Mouse (Mus musculus): Measurements from ENCODE around the gene Samd7. TPM values are rescaled to one million over a fixed set of nuclear protein-coding genes. Genes with fewer than 3 reads are reported as not detected.
"Not testable (repeated sequence)": the region's sequence is repeated elsewhere in the genome, so short reads cannot be mapped to it uniquely, and the experiment has no call there.

Gene Samd7
- not detected in 2 replicates for polyA plus RNA-seq (2016; fragmentation: Nextera tagmentation; extraction: Ambion mirVana)

DNA sequence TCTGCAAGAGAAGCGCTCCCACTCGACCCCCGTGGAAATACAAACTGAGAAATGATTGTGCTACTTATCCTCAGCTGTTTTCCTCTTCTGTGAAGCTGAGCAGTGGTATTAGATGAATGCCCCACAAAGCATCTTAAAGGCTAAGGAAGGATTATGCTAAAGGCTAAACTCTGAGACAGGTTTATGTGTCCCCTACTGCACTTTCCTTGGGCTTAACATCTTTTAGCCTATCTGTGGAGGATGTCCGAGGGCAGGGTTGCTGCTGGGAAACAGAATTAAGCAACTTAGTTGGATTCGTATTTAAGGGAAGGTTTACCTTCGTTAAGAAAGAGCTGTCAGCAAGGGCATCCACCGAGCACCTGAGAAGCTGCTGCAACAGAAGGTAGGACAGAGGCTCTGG, at the start of gene Samd7:
Samd7 (plus strand) TSS at position 288 of the 400 bp plus-strand sequence.
- Histone ChIP-seq H3K9me3 (peaks cover 7% of the 10 kb centered on the region; the same call in 1 of the 2 replicates), H3K27ac (no peak within 1 kb of the TSS), H3K4me1 (no peaks in the 10 kb centered on the region), H3K27me3 (ENCODE audit: poor library complexity, severe bottlenecking) (no peaks in the 10 kb centered on the region), H3K36me3 (replicated peaks) (no peaks in the 10 kb centered on the region), H3K4me3 (no peak within 1 kb of the TSS)
- WGBS, result 77% methylated on average over 7 of the region's 7 CpGs
- DNase-seq (ENCODE audit: extremely low spot score, low spot score), result no peak

DNA sequence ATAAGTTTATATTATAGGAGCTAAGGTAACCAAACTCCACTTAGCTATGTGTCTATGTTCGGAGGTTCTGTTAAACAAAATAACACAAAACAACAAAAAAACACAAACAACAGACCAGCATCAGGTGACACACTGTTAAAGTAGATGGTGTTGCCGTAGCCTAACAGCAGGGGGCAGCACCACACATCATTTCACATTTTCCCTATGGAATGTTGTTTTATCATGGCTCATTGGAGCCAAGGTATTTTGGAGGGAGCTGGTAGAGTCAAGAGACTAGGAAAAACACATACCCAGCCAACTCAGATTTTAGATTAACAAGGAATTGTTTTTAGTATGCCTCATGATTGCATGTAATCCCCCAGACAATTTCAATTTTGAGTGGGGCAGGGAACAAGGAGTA, 49.7 kb upstream of the Samd7 start:
- no peak overlapping the region for H3K27ac ChIP-seq
- peak; percentile 59 for DNase-seq (ENCODE audit: extremely low spot score, low spot score)
- WGBS, result 26% methylated on average over 2 of the region's 2 CpGs

GRCm38 (mm10) chr3:30697891-30698290, 48.2 kb upstream of the Samd7 start:
- Histone ChIP-seq H3K4me1 (no peaks in the 10 kb centered on the region), H3K27me3 (ENCODE audit: poor library complexity, severe bottlenecking) (no peaks in the 10 kb centered on the region), H3K4me3 (no peak overlapping the region), H3K36me3 (replicated peaks) (no peaks in the 10 kb centered on the region), H3K27ac (no peak overlapping the region), H3K9me3 (no peaks in the 10 kb centered on the region)
- DNase-seq (ENCODE audit: extremely low spot score, low spot score), result no peak
- WGBS, result 84% methylated on average over 4 of the region's 4 CpGs

More for the DNA sequence above, 49.7 kb upstream of the Samd7 start:
- Histone ChIP-seq H3K36me3 (replicated peaks) (no peaks in the 10 kb centered on the region), H3K4me1 (no peaks in the 10 kb centered on the region), H3K9me3 (no peaks in the 10 kb centered on the region), H3K27me3 (ENCODE audit: poor library complexity, severe bottlenecking) (no peaks in the 10 kb centered on the region), H3K4me3 (no peak overlapping the region)

GRCm38 (mm10) chr3:30699711-30700505, 46.2 kb upstream of the Samd7 start, which contains the start of gene Lrrc31:
Gene Lrrc31 (minus strand): TSS chr3:30699843.
- not testable (repeated sequence) for DNase-seq (ENCODE audit: extremely low spot score, low spot score); H3K36me3 ChIP-seq (replicated peaks); H3K9me3 ChIP-seq; H3K27ac ChIP-seq; H3K27me3 ChIP-seq (ENCODE audit: poor library complexity, severe bottlenecking); H3K4me3 ChIP-seq; H3K4me1 ChIP-seq
- WGBS, result 87% methylated on average over 6 of the region's 6 CpGs

- no peaks in the 10 kb centered on the region for H3K36me3 ChIP-seq (replicated peaks)
- no peaks in the 10 kb centered on the region for H3K9me3 ChIP-seq
- 89% methylated on average over 3 of the region's 3 CpGs for WGBS
- H3K27me3 ChIP-seq (ENCODE audit: poor library complexity, severe bottlenecking), result no peaks in the 10 kb centered on the region
- no peak for DNase-seq (ENCODE audit: extremely low spot score, low spot score)
- H3K4me1 ChIP-seq, result no peaks in the 10 kb centered on the region
- no peak overlapping the region for H3K4me3 ChIP-seq
- H3K27ac ChIP-seq, result no peak overlapping the region
Measured at GRCm38 (mm10) chr3:30705977-30706376, 40.1 kb upstream of the Samd7 start.

- DNase-seq (ENCODE audit: extremely low spot score, low spot score), result no peak
- WGBS, result 89% methylated on average over 4 of the region's 4 CpGs
- Histone ChIP-seq H3K4me3 (no peak overlapping the region), H3K27ac (no peak overlapping the region), H3K36me3 (replicated peaks) (no peaks in the 10 kb centered on the region), H3K4me1 (no peaks in the 10 kb centered on the region), H3K27me3 (ENCODE audit: poor library complexity, severe bottlenecking) (no peaks in the 10 kb centered on the region), H3K9me3 (no peaks in the 10 kb centered on the region)
Measured at GRCm38 (mm10) chr3:30706614-30707276, 39.3 kb upstream of the Samd7 start.

- 89% methylated on average over 6 of the region's 6 CpGs for WGBS
- Histone ChIP-seq H3K4me3 (no peak overlapping the region), H3K4me1 (no peaks in the 10 kb centered on the region), H3K9me3 (no peaks in the 10 kb centered on the region), H3K36me3 (replicated peaks) (no peaks in the 10 kb centered on the region), H3K27ac (no peak overlapping the region), H3K27me3 (ENCODE audit: poor library complexity, severe bottlenecking) (no peaks in the 10 kb centered on the region)
- DNase-seq (ENCODE audit: extremely low spot score, low spot score), result no peak
Measured at GRCm38 (mm10) chr3:30710191-30710590, 35.9 kb upstream of the Samd7 start.

- WGBS, result 84% methylated on average over 1 of the region's 1 CpGs
- H3K36me3 ChIP-seq (replicated peaks), result no peaks in the 10 kb centered on the region
- no peak overlapping the region for H3K27ac ChIP-seq
- H3K9me3 ChIP-seq, result no peaks in the 10 kb centered on the region
- H3K4me1 ChIP-seq, result no peaks in the 10 kb centered on the region
- no peak for DNase-seq (ENCODE audit: extremely low spot score, low spot score)
- H3K4me3 ChIP-seq, result no peak overlapping the region
- no peaks in the 10 kb centered on the region for H3K27me3 ChIP-seq (ENCODE audit: poor library complexity, severe bottlenecking)
Measured at GRCm38 (mm10) chr3:30713334-30713733, 32.8 kb upstream of the Samd7 start.

DNA sequence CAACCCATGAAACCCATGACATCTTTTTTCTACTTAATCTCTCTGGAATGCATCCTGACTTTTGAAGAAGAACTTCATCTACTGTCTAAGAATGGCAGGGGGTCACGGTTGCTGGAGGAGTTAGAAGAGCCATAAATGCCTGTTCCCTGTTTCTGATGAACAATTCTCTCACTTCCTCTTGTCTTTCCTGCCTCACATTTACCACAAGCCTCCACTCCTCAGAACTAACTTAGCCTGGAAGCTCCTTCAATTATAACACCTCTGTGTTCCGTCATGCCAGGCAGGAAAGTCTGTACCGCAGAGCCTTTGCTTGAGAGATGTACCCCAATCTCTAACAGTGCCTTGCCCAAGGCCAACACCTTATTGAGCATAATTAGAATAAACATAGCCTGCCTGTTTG, 27.4 kb upstream of the Samd7 start:
- H3K4me1 ChIP-seq, result no peaks in the 10 kb centered on the region
- DNase-seq (ENCODE audit: extremely low spot score, low spot score), result no peak
- H3K4me3 ChIP-seq, result no peak overlapping the region
- 90% methylated on average over 3 of the region's 3 CpGs for WGBS
- H3K9me3 ChIP-seq, result no peaks in the 10 kb centered on the region
- no peaks in the 10 kb centered on the region for H3K27me3 ChIP-seq (ENCODE audit: poor library complexity, severe bottlenecking)
- H3K36me3 ChIP-seq (replicated peaks), result no peaks in the 10 kb centered on the region
- no peak overlapping the region for H3K27ac ChIP-seq

DNA sequence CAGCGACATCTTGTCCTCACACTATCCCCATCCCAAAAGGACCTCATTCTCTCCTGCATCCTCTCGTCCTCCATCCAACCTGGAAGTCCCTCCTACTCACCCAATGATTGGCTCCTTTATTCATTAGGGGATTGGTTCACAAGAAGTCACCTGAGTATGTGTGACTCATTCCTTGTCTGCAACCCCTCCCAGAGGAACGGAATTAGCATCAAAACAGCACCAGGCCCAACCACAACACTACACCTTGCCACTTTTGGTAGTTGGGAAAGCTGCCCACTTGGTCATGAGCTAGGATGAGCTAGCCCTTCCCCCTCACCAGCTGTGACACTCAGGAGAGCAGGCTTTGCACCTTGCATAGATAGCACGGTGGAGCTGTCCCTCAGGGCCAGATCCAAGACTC, 24.1 kb upstream of the Samd7 start:
- Histone ChIP-seq H3K36me3 (replicated peaks) (no peaks in the 10 kb centered on the region), H3K9me3 (no peaks in the 10 kb centered on the region), H3K27me3 (ENCODE audit: poor library complexity, severe bottlenecking) (no peaks in the 10 kb centered on the region), H3K4me3 (no peak overlapping the region), H3K4me1 (no peaks in the 10 kb centered on the region), H3K27ac (no peak overlapping the region)
- no peak for DNase-seq (ENCODE audit: extremely low spot score, low spot score)
- WGBS, result 85% methylated on average over 4 of the region's 4 CpGs

GRCm38 (mm10) chr3:30722461-30722860, 23.6 kb upstream of the Samd7 start:
- DNase-seq (ENCODE audit: extremely low spot score, low spot score), result no peak
- Histone ChIP-seq H3K27me3 (ENCODE audit: poor library complexity, severe bottlenecking) (no peaks in the 10 kb centered on the region), H3K4me1 (no peaks in the 10 kb centered on the region), H3K9me3 (no peaks in the 10 kb centered on the region), H3K36me3 (replicated peaks) (no peaks in the 10 kb centered on the region), H3K4me3 (no peak overlapping the region), H3K27ac (no peak overlapping the region)
- WGBS, result 89% methylated on average over 2 of the region's 2 CpGs

- H3K4me1 ChIP-seq, result no peaks in the 10 kb centered on the region
- WGBS, result 74% methylated on average over 5 of the region's 5 CpGs
- no peak for DNase-seq (ENCODE audit: extremely low spot score, low spot score)
- H3K9me3 ChIP-seq, result no peaks in the 10 kb centered on the region
- no peak overlapping the region for H3K27ac ChIP-seq
- H3K27me3 ChIP-seq (ENCODE audit: poor library complexity, severe bottlenecking), result no peaks in the 10 kb centered on the region
- H3K36me3 ChIP-seq (replicated peaks), result no peaks in the 10 kb centered on the region
- H3K4me3 ChIP-seq, result no peak overlapping the region
Measured at GRCm38 (mm10) chr3:30723179-30723578, 22.9 kb upstream of the Samd7 start.

- H3K4me3 ChIP-seq, result no peak overlapping the region
- H3K27me3 ChIP-seq (ENCODE audit: poor library complexity, severe bottlenecking), result no peaks in the 10 kb centered on the region
- H3K4me1 ChIP-seq, result no peaks in the 10 kb centered on the region
- DNase-seq (ENCODE audit: extremely low spot score, low spot score), result no peak
- 67% methylated on average over 10 of the region's 10 CpGs for WGBS
- no peaks in the 10 kb centered on the region for H3K36me3 ChIP-seq (replicated peaks)
- no peak overlapping the region for H3K27ac ChIP-seq
- H3K9me3 ChIP-seq, result no peaks in the 10 kb centered on the region
Measured at GRCm38 (mm10) chr3:30724105-30724824, 21.8 kb upstream of the Samd7 start.
